In genomic region chr4:155775855-155776254, GRCm38 (mm10) we compare ENCODE assay signal across 8 mouse cellular contexts. TPM values are rescaled to one million over a fixed set of nuclear protein-coding genes. Genes with fewer than 3 reads are reported as not detected.
DNase-seq lines count a peak whose midpoint lies in the region; ATAC-seq and TF ChIP-seq lines count a peak whose summit lies in the region.
"Had no signal": no experiment of that assay in that cellular context is flagged by ENCODE, and none has a peak within 500 bp of the region (broad histone marks: within the 10 kb centered on the region; RNA-seq: fewer than 3 reads in every experiment).

No protein-coding gene starts in this region.

- no peaks in the 10 kb centered on the region for H3K9me3 ChIP-seq in lung, embryonic 15.5 days
- no peaks in the 10 kb centered on the region for H3K9me3 ChIP-seq in liver, postnatal 0 days (ENCODE audit: low read length)
- H3K9me3 ChIP-seq: limb, embryonic 12.5 days had no signal

- no peak for TF ChIP-seq POLR2A in olfactory bulb, adult 2 months (IDR thresholded peaks at IDR 0.05; ENCODE audit: insufficient read depth, low read depth, low read length)

- H3K4me2 ChIP-seq in lung, embryonic 15.5 days = no peak overlapping the region
- no peak overlapping the region for H3K4me2 ChIP-seq in liver, postnatal 0 days (ENCODE audit: low read depth, low read length)
- H3K4me2 ChIP-seq: limb, embryonic 12.5 days had no signal

- no peak overlapping the region for H3K4me3 ChIP-seq in lung, embryonic 15.5 days
- no peak overlapping the region for H3K4me3 ChIP-seq in olfactory bulb, adult 2 months (ENCODE audit: insufficient read depth, low read depth, low read length)
- no peak overlapping the region for H3K4me3 ChIP-seq in liver, postnatal 0 days (ENCODE audit: low read depth, low read length)
- H3K4me3 ChIP-seq: limb, embryonic 12.5 days had no signal

- no peak for TF ChIP-seq EP300 in liver, postnatal 0 days (IDR thresholded peaks at IDR 0.05; ENCODE audit: low read depth)

- no peak for DNase-seq in lung, postnatal 25 days (ENCODE audit: low spot score)
- peak; percentile 86 to 88 for DNase-seq in cerebellum, postnatal 14 days
- peak; percentile 68 for DNase-seq in heart, postnatal 4 days
- DNase-seq in liver, postnatal 0 days = no peak
- no peak for DNase-seq in left cerebral cortex, adult 11 months (ENCODE audit: low spot score)

- 55% methylated on average over 3 of the region's 3 CpGs for WGBS in lung, embryonic 15.5 days
- 84% methylated on average over 3 of the region's 3 CpGs for WGBS in olfactory bulb, adult 2 months
- 78% methylated on average over 3 of the region's 3 CpGs for WGBS in liver, postnatal 0 days (ENCODE audit: insufficient replicate concordance)

- H3K9ac ChIP-seq in lung, embryonic 15.5 days = no peak overlapping the region
- no peak overlapping the region for H3K9ac ChIP-seq in liver, postnatal 0 days (replicated peaks)
- H3K9ac ChIP-seq: limb, embryonic 12.5 days had no signal

- H3K27me3 ChIP-seq in lung, embryonic 15.5 days = peaks cover 33% of the 10 kb centered on the region
- peaks cover 25% of the 10 kb centered on the region for H3K27me3 ChIP-seq in liver, postnatal 0 days (ENCODE audit: insufficient read depth, low read length)

- ATAC-seq in lung, embryonic 15.5 days (ENCODE audit: borderline replicate concordance, extremely low read depth, low FRiP score, low TSS enrichment) = no peak
- no peak for ATAC-seq in liver, postnatal 0 days

- H3K4me1 ChIP-seq in lung, embryonic 15.5 days = peaks cover 44% of the 10 kb centered on the region
- peaks cover 30% of the 10 kb centered on the region for H3K4me1 ChIP-seq in olfactory bulb, adult 2 months (ENCODE audit: control insufficient read depth, insufficient read depth, low read length)
- peaks cover 18% of the 10 kb centered on the region; the same call in 1 of the 2 replicates for H3K4me1 ChIP-seq in liver, postnatal 0 days (ENCODE audit: insufficient read depth)

- H3K36me3 ChIP-seq in lung, embryonic 15.5 days = no peaks in the 10 kb centered on the region
- H3K36me3 ChIP-seq in liver, postnatal 0 days (replicated peaks; ENCODE audit: insufficient read depth, low read length) = no peaks in the 10 kb centered on the region
- H3K36me3 ChIP-seq: limb, embryonic 12.5 days had no signal

- no peak for TF ChIP-seq CTCF in olfactory bulb, adult 2 months (IDR thresholded peaks at IDR 0.05; ENCODE audit: insufficient read depth, low read depth, low read length)
- TF ChIP-seq CTCF in liver, postnatal 0 days (IDR thresholded peaks at IDR 0.05; ENCODE audit: low read depth) = no peak

- H3K27ac ChIP-seq in lung, embryonic 15.5 days = peak overlapping the region; percentile 39
- peak overlapping the region; percentile 81 for H3K27ac ChIP-seq in olfactory bulb, adult 2 months (ENCODE audit: insufficient read depth, low read depth, low read length)
- H3K27ac ChIP-seq in liver, postnatal 0 days (ENCODE audit: low read depth) = no peak overlapping the region
- H3K27ac ChIP-seq: limb, embryonic 12.5 days had no signal

RNA-seq across cellular contexts. Expression of gene Vwa1, which starts 1.4 kb away (rescaled TPM):
- polyA plus RNA-seq in lung, embryonic 15.5 days (2015; fragmentation: Nextera tagmentation; extraction: Ambion mirVana) = 10.5 and 11.0 TPM in 2 replicates
- 10 to 100 TPM; 11.5 to 12.5 TPM for total RNA-seq in heart, postnatal 4 days (2021)
- not detected in 2 replicates for polyA plus RNA-seq in olfactory bulb, adult 2 months (2012; ENCODE audit: insufficient read depth, insufficient read length, low replicate concordance, missing spikeins)
- polyA plus RNA-seq in liver, postnatal 0 days (2015; fragmentation: Nextera tagmentation; extraction: Ambion mirVana) = 0.25 and 0.28 TPM in 2 replicates

RNA-seq across cellular contexts. Expression of gene Tmem88b, which starts 9.8 kb away (rescaled TPM):
- 0.16 and 0.26 TPM in 2 replicates for polyA plus RNA-seq in lung, embryonic 15.5 days (2015; fragmentation: Nextera tagmentation; extraction: Ambion mirVana)
- 1 to 10 TPM; 4.6 to 4.9 TPM for total RNA-seq in heart, postnatal 4 days (2021)
- polyA plus RNA-seq in olfactory bulb, adult 2 months (2012; ENCODE audit: insufficient read depth, insufficient read length, low replicate concordance, missing spikeins) = not detected in 2 replicates
- polyA plus RNA-seq in liver, postnatal 0 days (2015; fragmentation: Nextera tagmentation; extraction: Ambion mirVana) = 0.21 and 0.40 TPM in 2 replicates

RNA-seq across cellular contexts. Expression of gene Ankrd65, which starts 14.4 kb away (rescaled TPM):
- 0.20 TPM in 1 of 2 replicates, not detected in the other for polyA plus RNA-seq in lung, embryonic 15.5 days (2015; fragmentation: Nextera tagmentation; extraction: Ambion mirVana)
- not detected for total RNA-seq in heart, postnatal 4 days (2021)
- polyA plus RNA-seq in olfactory bulb, adult 2 months (2012; ENCODE audit: insufficient read depth, insufficient read length, low replicate concordance, missing spikeins) = not detected in 2 replicates
- 0.34 and 0.46 TPM in 2 replicates for polyA plus RNA-seq in liver, postnatal 0 days (2015; fragmentation: Nextera tagmentation; extraction: Ambion mirVana)

RNA-seq across cellular contexts. Expression of gene Atad3a, which starts 15.0 kb away (rescaled TPM):
- polyA plus RNA-seq in lung, embryonic 15.5 days (2015; fragmentation: Nextera tagmentation; extraction: Ambion mirVana) = 84.7 and 90.0 TPM in 2 replicates
- total RNA-seq in heart, postnatal 4 days (2021) = 10 to 100 TPM; 82.7 to 89.7 TPM
- not detected in 2 replicates for polyA plus RNA-seq in olfactory bulb, adult 2 months (2012; ENCODE audit: insufficient read depth, insufficient read length, low replicate concordance, missing spikeins)
- 44.7 and 45.0 TPM in 2 replicates for polyA plus RNA-seq in liver, postnatal 0 days (2015; fragmentation: Nextera tagmentation; extraction: Ambion mirVana)

RNA-seq across cellular contexts. Expression of gene Mrpl20, which starts 26.8 kb away (rescaled TPM):
- polyA plus RNA-seq in lung, embryonic 15.5 days (2015; fragmentation: Nextera tagmentation; extraction: Ambion mirVana) = 193 and 228 TPM in 2 replicates
- 10 to 100 TPM; 78.1 to 95.5 TPM for total RNA-seq in heart, postnatal 4 days (2021)
- polyA plus RNA-seq in olfactory bulb, adult 2 months (2012; ENCODE audit: insufficient read depth, insufficient read length, low replicate concordance, missing spikeins) = not detected in 2 replicates
- polyA plus RNA-seq in liver, postnatal 0 days (2015; fragmentation: Nextera tagmentation; extraction: Ambion mirVana) = 167 and 171 TPM in 2 replicates

Comparison
In these comparisons a context has a peak if more than half of its experiments do, and no peak if none do; other contexts are left out.
1. DNase-seq: peak in cerebellum, postnatal 14 days (2 of 2) and heart, postnatal 4 days (single experiment); none in lung, postnatal 25 days (single experiment), liver, postnatal 0 days (single experiment) and left cerebral cortex, adult 11 months (single experiment).